Mouse (Mus musculus) erythroblast, embryonic 14.5 days (primary cell): ENCODE results near the gene Prdm1. TPM values are rescaled to one million over a fixed set of nuclear protein-coding genes. Genes with fewer than 3 reads are reported as not detected.

ENCODE experiments used
- H3K27me3 ChIP-seq: 2 replicates; pipeline ENCODE4 v1.6.1; 2012; ENCODE audit warnings: inconsistent platforms; ENCODE audit not compliant: control insufficient read depth
- H3K36me3 ChIP-seq: 2 replicates; pipeline ENCODE4 v1.6.1; 2012; ENCODE audit warnings: mild to moderate bottlenecking, inconsistent platforms; ENCODE audit not compliant: control insufficient read depth
- H3K4me1 ChIP-seq: 2 replicates; pipeline ENCODE4 v1.6.1; 2012; ENCODE audit warnings: inconsistent platforms; ENCODE audit not compliant: control insufficient read depth
- H3K4me3 ChIP-seq: replicated peaks from 2 replicates; pipeline ENCODE3; 2012; ENCODE audit warnings: moderate library complexity, mild to moderate bottlenecking, inconsistent platforms
- H3K9me3 ChIP-seq: 2 replicates; pipeline ENCODE4 v1.6.1; 2012; ENCODE audit warnings: low read length, inconsistent platforms, mixed read lengths; ENCODE audit not compliant: control insufficient read depth
- GATA1 ChIP-seq: IDR thresholded peaks from 2 replicates; pipeline ENCODE4 v1.6.1; 2012; ENCODE audit warnings: low read length, inconsistent platforms, mixed read lengths
- TAL1 ChIP-seq: IDR thresholded peaks from 3 replicates; pipeline ENCODE4 v1.6.1; 2012; ENCODE audit warnings: low read length, inconsistent platforms, mixed read lengths
- polyA plus RNA-seq: library from polyadenylated mRNA; stranded (reverse); fragments of >175 nt; gene quantifications from 2 replicates; pipeline ENCODE4 v1.2.3, GENCODE M21; 2012

The Prdm1 gene
- polyA plus RNA-seq, 1 experiment = not detected

DNA sequence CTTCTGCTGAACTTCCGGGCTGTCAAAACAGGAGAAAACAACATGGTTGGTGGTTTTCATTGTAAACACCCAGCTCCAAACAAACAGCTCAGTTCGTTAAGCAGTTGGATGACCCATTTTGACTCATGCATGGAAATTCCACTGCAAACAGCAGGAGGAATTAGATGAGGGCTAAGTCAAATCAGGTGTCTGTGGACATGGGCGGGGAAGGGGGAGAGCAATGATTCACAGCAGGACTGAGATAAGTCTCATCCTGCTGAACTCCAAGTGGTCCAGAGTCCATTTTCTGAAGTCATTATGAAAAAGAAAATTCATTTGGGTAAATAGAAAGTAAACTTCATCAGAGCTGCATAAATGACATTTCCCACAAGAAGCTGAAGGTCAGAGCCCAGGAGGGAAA is 108.1 kb downstream of the Prdm1 start:
- no peaks in the 10 kb centered on the region for H3K4me1 ChIP-seq
- H3K36me3 ChIP-seq = no peaks in the 10 kb centered on the region
- no peak for TF ChIP-seq GATA1
- no peak overlapping the region for H3K4me3 ChIP-seq
- H3K27me3 ChIP-seq = 0 out of 2 replicates have a peak, but pooled peaks cover 2% of the 10 kb centered on the region
- no peaks in the 10 kb centered on the region for H3K9me3 ChIP-seq

DNA sequence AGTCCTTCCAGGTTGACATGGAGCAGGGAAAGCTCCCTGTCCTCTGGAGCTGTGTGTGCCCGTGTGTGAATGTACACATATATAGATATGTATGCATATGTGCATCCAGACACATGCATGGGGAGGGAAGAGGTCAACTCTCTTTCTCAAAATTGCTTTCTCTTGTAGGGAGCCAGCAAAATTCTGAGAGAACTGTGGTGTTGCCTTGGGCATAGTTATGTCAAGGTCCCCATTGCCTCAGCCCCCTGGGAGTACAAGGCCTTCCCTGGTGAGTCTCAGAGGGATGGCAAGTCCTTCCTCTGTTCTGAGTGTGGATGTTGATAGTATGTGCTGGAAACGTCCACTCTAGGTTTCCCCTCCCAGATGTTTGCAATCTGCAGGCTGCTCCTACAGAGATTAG is 109.4 kb downstream of the Prdm1 start:
- TF ChIP-seq TAL1 = no peak
- no peak for TF ChIP-seq GATA1
- H3K36me3 ChIP-seq = no peaks in the 10 kb centered on the region

DNA sequence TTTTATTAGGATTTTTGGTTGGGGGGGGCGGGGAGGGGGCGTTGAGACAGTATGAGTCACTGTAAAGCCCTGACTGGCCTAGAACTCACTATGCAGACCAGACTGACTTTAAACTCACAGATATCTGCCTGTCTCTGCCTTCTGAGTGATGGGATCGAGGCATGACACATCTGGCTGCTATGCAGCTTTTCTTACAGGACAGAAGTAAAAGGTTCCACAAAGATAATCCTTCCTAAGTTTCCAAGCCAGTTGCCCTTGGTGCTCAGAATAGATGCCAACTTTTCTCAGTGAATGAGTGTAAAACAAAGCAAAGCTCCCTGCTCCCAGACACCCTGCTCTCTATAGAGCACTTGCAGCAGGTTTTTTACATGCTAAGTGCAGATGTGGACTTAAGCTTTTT is 112.7 kb downstream of the Prdm1 start:
- no peak for TF ChIP-seq GATA1
- Histone ChIP-seq H3K27me3 (no peaks in the 10 kb centered on the region), H3K36me3 (no peaks in the 10 kb centered on the region), H3K4me3 (no peak overlapping the region), H3K9me3 (no peaks in the 10 kb centered on the region), H3K4me1 (no peaks in the 10 kb centered on the region)

More for the DNA sequence above, 109.4 kb downstream of the Prdm1 start:
- Histone ChIP-seq H3K27me3 (0 out of 2 replicates have a peak, but pooled peaks cover 2% of the 10 kb centered on the region), H3K4me3 (no peak overlapping the region), H3K9me3 (no peaks in the 10 kb centered on the region), H3K4me1 (no peaks in the 10 kb centered on the region)

DNA sequence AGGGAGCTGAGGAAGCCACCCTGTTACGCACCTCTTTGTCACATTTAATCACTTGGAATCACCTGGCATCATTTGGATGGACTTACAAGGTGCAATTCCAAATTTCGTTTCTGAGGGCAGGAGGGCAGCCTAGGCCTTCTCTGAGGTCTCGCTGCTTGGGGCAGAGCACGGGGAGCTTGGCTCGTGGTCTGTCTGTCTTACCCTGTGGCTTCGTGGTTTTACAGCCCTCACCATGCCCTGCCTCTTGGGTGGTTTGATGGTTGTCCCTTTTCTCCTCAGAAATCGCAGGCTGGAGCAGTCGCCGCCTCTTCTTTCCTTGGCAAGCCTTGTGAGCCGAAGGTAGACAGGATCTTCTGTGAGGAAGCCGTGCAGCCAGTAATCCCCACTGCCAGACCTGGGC is 118.3 kb downstream of the Prdm1 start:
- no peak overlapping the region for H3K4me3 ChIP-seq
- no peaks in the 10 kb centered on the region for H3K36me3 ChIP-seq
- TF ChIP-seq TAL1 (no peak), GATA1 (no peak)
- no peaks in the 10 kb centered on the region for H3K9me3 ChIP-seq
- H3K4me1 ChIP-seq = no peaks in the 10 kb centered on the region
- H3K27me3 ChIP-seq = no peaks in the 10 kb centered on the region

DNA sequence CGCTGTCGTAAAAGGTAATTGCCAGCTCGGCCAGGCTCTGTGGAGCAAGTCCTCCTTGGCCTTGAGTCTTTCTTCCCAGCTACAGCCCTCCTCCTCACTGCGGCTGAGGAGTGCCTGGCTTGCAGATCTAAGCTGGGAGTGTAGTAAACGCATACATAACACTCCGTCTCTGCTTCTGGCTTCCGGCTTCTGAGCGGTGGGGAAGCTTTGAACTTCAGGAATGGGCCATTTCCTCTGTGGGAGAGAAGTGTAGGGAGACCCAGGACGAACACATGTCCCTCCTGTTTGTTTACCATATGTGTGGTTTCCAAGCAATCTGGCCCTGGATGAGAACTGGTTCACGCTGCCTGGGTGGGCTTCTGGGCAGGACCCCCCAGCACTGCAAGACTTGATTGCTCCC is 119.2 kb downstream of the Prdm1 start:
- TF ChIP-seq GATA1 = no peak
- no peak for TF ChIP-seq TAL1
- Histone ChIP-seq H3K4me1 (no peaks in the 10 kb centered on the region), H3K4me3 (no peak overlapping the region), H3K9me3 (no peaks in the 10 kb centered on the region), H3K36me3 (no peaks in the 10 kb centered on the region), H3K27me3 (no peaks in the 10 kb centered on the region)

DNA sequence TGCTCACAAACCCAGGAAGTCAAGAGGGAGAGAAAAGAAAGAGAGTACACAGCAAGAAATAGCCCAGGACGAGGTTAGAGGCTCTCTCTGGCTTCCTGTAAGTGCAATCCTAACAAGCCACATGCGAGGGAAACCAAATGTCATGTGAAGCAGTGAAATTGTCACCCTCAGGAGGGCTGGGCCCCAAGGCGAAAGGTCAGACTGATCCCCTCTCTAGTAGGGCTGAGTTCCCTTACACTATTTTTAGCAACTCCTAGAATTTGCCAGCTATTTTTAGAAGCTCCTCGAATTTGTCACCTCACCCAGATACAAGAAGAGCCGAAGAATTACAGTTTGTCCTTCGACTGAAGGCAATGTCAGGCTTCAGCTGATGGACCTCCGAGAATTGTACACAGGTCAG is 124.9 kb downstream of the Prdm1 start:
- Histone ChIP-seq H3K9me3 (no peaks in the 10 kb centered on the region), H3K36me3 (no peaks in the 10 kb centered on the region), H3K4me3 (no peak overlapping the region), H3K4me1 (no peaks in the 10 kb centered on the region), H3K27me3 (no peaks in the 10 kb centered on the region)
- TF ChIP-seq GATA1 (no peak), TAL1 (no peak)

DNA sequence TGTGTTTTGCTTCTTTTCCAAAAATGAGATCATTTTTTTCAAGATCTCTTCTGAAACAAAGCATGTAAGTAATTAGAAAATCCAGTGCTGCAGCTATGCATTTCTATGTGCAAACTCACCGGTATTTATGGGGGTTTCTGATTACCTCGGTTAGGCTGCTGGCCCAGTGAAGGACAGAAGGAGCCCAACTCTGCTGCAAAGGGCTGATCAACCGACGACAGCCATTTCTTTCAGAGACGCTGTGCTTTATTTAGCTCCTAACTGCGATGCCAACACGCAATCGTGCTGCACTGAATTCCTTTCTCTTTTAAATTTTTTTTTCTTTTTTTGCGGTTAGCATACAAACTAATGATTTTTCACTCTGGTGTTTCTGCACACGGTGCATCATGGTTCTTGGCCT is 126.7 kb downstream of the Prdm1 start:
- no peaks in the 10 kb centered on the region for H3K9me3 ChIP-seq
- H3K4me3 ChIP-seq = no peak overlapping the region
- H3K27me3 ChIP-seq = no peaks in the 10 kb centered on the region
- TF ChIP-seq GATA1 (no peak), TAL1 (no peak)
- no peaks in the 10 kb centered on the region for H3K36me3 ChIP-seq
- H3K4me1 ChIP-seq = no peaks in the 10 kb centered on the region

DNA sequence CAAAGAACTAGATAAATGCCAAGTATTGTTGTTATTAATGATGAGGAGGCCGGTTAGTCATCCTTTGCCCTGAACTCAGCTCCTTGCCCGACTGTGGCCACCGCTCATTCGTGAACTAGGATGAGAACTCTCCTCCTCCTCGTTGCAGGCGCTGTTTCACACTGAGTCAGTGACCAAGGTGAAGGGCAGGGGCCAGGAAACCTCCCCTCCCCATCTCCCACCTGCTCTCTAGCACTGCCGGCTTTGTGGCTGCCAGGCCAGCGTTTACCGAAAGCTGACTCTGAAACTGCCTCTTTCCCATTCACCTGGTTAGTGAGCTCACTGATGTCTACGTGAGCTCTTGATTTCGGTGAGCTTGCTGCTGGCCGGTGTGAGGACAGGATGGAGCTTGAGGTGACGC is 127.7 kb downstream of the Prdm1 start:
- Histone ChIP-seq H3K4me1 (no peaks in the 10 kb centered on the region), H3K36me3 (no peaks in the 10 kb centered on the region), H3K4me3 (no peak overlapping the region), H3K27me3 (no peaks in the 10 kb centered on the region), H3K9me3 (no peaks in the 10 kb centered on the region)
- TF ChIP-seq GATA1 (no peak), TAL1 (no peak)

DNA sequence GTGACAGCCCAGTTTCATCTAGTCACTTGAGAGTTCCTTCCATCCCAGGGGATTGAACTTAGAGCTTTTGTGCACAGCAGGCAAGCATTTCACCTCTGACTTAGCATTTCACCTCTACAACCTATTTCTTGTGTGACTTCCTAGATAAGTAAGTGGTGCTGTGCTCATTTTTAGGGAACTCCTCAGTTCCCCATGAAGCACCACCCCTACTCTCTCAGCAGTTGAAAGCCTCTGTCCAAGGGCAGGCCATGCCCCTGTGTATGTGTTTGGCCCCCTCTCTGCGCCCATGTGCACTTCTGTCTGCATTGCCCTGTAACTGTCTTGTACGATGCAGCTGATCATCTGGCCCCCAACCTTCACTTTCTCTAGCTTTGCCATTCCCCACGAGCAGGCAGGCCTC is 128.2 kb downstream of the Prdm1 start:
- no peaks in the 10 kb centered on the region for H3K4me1 ChIP-seq
- TF ChIP-seq TAL1 = no peak
- no peak for TF ChIP-seq GATA1
- H3K9me3 ChIP-seq = no peaks in the 10 kb centered on the region
- H3K27me3 ChIP-seq = no peaks in the 10 kb centered on the region
- H3K4me3 ChIP-seq = no peak overlapping the region
- H3K36me3 ChIP-seq = no peaks in the 10 kb centered on the region

DNA sequence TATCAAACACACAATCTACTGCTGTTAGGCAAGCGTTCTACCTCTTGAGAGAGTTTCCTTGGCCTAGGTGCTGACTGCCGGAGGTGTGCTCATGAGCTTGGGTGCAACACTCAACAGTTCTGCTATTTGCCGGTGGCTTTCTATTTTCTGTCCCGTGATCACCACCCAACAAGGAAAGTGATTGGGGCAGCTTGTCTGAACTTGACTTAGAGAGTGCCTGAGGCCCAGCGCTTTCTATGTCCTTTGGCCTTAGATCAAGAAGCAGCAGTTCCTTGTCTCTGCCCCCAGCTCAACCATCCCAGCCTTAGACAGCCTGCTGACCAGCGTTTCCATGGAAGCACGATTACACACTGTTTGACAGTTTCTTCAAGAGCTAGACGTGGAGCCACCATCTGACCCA is 135.4 kb downstream of the Prdm1 start:
- H3K9me3 ChIP-seq = no peaks in the 10 kb centered on the region
- H3K36me3 ChIP-seq = no peaks in the 10 kb centered on the region
- no peak overlapping the region for H3K4me3 ChIP-seq
- TF ChIP-seq TAL1 = no peak
- TF ChIP-seq GATA1 = no peak
- H3K27me3 ChIP-seq = no peaks in the 10 kb centered on the region
- H3K4me1 ChIP-seq = peaks cover 7% of the 10 kb centered on the region
